Mouse (Mus musculus) erythroblast, embryonic 14.5 days (primary cell): ENCODE measurements around the gene Zdhhc22. TPM values are rescaled to one million over a fixed set of nuclear protein-coding genes. Genes with fewer than 3 reads are reported as not detected.
A peak's percentile ranks its signal among the peaks of the same experiment; 100 is the strongest.

Source experiments
- H3K27me3 ChIP-seq: 2 replicates; pipeline ENCODE4 v1.6.1; 2012; ENCODE audit warnings: inconsistent platforms; ENCODE audit not compliant: control insufficient read depth
- H3K36me3 ChIP-seq: 2 replicates; pipeline ENCODE4 v1.6.1; 2012; ENCODE audit warnings: mild to moderate bottlenecking, inconsistent platforms; ENCODE audit not compliant: control insufficient read depth
- H3K4me1 ChIP-seq: 2 replicates; pipeline ENCODE4 v1.6.1; 2012; ENCODE audit warnings: inconsistent platforms; ENCODE audit not compliant: control insufficient read depth
- H3K4me3 ChIP-seq: replicated peaks from 2 replicates; pipeline ENCODE3; 2012; ENCODE audit warnings: moderate library complexity, mild to moderate bottlenecking, inconsistent platforms
- H3K9me3 ChIP-seq: 2 replicates; pipeline ENCODE4 v1.6.1; 2012; ENCODE audit warnings: low read length, inconsistent platforms, mixed read lengths; ENCODE audit not compliant: control insufficient read depth
- GATA1 ChIP-seq: IDR thresholded peaks from 2 replicates; pipeline ENCODE4 v1.6.1; 2012; ENCODE audit warnings: low read length, inconsistent platforms, mixed read lengths
- TAL1 ChIP-seq: IDR thresholded peaks from 3 replicates; pipeline ENCODE4 v1.6.1; 2012; ENCODE audit warnings: low read length, inconsistent platforms, mixed read lengths
- polyA plus RNA-seq: library from polyadenylated mRNA; stranded (reverse); fragments of >175 nt; gene quantifications from 2 replicates; pipeline ENCODE4 v1.2.3, GENCODE M21; 2012

Gene Zdhhc22
- polyA plus RNA-seq, 1 experiment = not detected

GRCm38 (mm10) chr12:86955894-86956293 is 34.3 kb downstream of the Zdhhc22 start:
- peaks cover 2% of the 10 kb centered on the region; the same call in 1 of the 2 replicates for H3K4me1 ChIP-seq
- H3K27me3 ChIP-seq = no peaks in the 10 kb centered on the region
- H3K36me3 ChIP-seq = peaks cover 78% of the 10 kb centered on the region
- no peaks in the 10 kb centered on the region for H3K9me3 ChIP-seq
- H3K4me3 ChIP-seq = no peak overlapping the region
- TF ChIP-seq GATA1 (no peak), TAL1 (no peak)

GRCm38 (mm10) chr12:86952331-86952850 is 37.8 kb downstream of the Zdhhc22 start:
- H3K4me1 ChIP-seq = peaks cover 34% of the 10 kb centered on the region
- TF ChIP-seq TAL1 (no peak), GATA1 (no peak)
- no peaks in the 10 kb centered on the region for H3K9me3 ChIP-seq
- no peaks in the 10 kb centered on the region for H3K27me3 ChIP-seq
- peaks cover 53% of the 10 kb centered on the region for H3K36me3 ChIP-seq
- no peak overlapping the region for H3K4me3 ChIP-seq

GRCm38 (mm10) chr12:86950961-86951360 is 39.3 kb downstream of the Zdhhc22 start:
- H3K4me3 ChIP-seq = no peak overlapping the region
- H3K9me3 ChIP-seq = no peaks in the 10 kb centered on the region
- peaks cover 41% of the 10 kb centered on the region for H3K4me1 ChIP-seq
- H3K27me3 ChIP-seq = no peaks in the 10 kb centered on the region
- peaks cover 42% of the 10 kb centered on the region for H3K36me3 ChIP-seq
- TF ChIP-seq TAL1 (no peak), GATA1 (no peak)

- Histone ChIP-seq H3K4me1 (peaks cover 45% of the 10 kb centered on the region), H3K4me3 (peak overlapping the region; percentile 22), H3K9me3 (no peaks in the 10 kb centered on the region), H3K27me3 (no peaks in the 10 kb centered on the region), H3K36me3 (peaks cover 36% of the 10 kb centered on the region)
- TF ChIP-seq TAL1 (no peak), GATA1 (no peak)
Observed at GRCm38 (mm10) chr12:86950161-86950960, 39.9 kb downstream of the Zdhhc22 start.

- TF ChIP-seq TAL1 = no peak
- TF ChIP-seq GATA1 = no peak
- Histone ChIP-seq H3K4me3 (no peak overlapping the region), H3K9me3 (no peaks in the 10 kb centered on the region), H3K27me3 (no peaks in the 10 kb centered on the region), H3K36me3 (peaks cover 31% of the 10 kb centered on the region), H3K4me1 (peaks cover 49% of the 10 kb centered on the region)
Observed at GRCm38 (mm10) chr12:86949501-86949900, 40.7 kb downstream of the Zdhhc22 start.

GRCm38 (mm10) chr12:86948627-86949026 is 41.6 kb downstream of the Zdhhc22 start:
- H3K4me3 ChIP-seq = peak overlapping the region; percentile 86
- no peak for TF ChIP-seq GATA1
- TF ChIP-seq TAL1 = no peak
- H3K4me1 ChIP-seq = peaks cover 49% of the 10 kb centered on the region
- peaks cover 4% of the 10 kb centered on the region; the same call in 1 of the 2 replicates for H3K27me3 ChIP-seq
- H3K9me3 ChIP-seq = no peaks in the 10 kb centered on the region
- peaks cover 22% of the 10 kb centered on the region for H3K36me3 ChIP-seq

- Histone ChIP-seq H3K36me3 (peaks cover 17% of the 10 kb centered on the region), H3K9me3 (no peaks in the 10 kb centered on the region), H3K4me1 (peaks cover 49% of the 10 kb centered on the region), H3K27me3 (peaks cover 11% of the 10 kb centered on the region), H3K4me3 (peak overlapping the region; percentile 86)
- TF ChIP-seq TAL1 (no peak), GATA1 (no peak)
Observed at GRCm38 (mm10) chr12:86947681-86948401, 42.4 kb downstream of the Zdhhc22 start.

- H3K9me3 ChIP-seq = no peaks in the 10 kb centered on the region
- H3K36me3 ChIP-seq = peaks cover 9% of the 10 kb centered on the region
- peaks cover 20% of the 10 kb centered on the region for H3K27me3 ChIP-seq
- TF ChIP-seq TAL1 = no peak
- peak within 1 kb of the TSS; percentile 86 for H3K4me3 ChIP-seq
- peaks cover 49% of the 10 kb centered on the region for H3K4me1 ChIP-seq
Observed at GRCm38 (mm10) chr12:86946862-86947574, 43.2 kb downstream of the Zdhhc22 start, which contains the start of gene Cipc. TSS of gene Cipc (plus strand) at chr12:86947043.
